Mouse (Mus musculus) gastrocnemius, postnatal 10 days (tissue): ENCODE data around the gene Ntng1. TPM values are rescaled to one million over a fixed set of nuclear protein-coding genes. Genes with fewer than 3 reads are reported as not detected.

Experiments
- DNase-seq: peaks from one replicate; pipeline ENCODE4 v3.0.0; 2021; ENCODE audit warnings: mixed read lengths
- long read RNA-seq, 2 experiments: library from polyadenylated mRNA; stranded (forward); transcript quantifications; one replicate each; pipeline ENCODE4 v2.0.0; 2021
- total RNA-seq, 2 experiments: library from RNA; stranded (reverse); gene quantifications; 2 replicates each; pipeline ENCODE4 v1.2.3; 2021

The Ntng1 gene
- total RNA-seq, result 1 to 10 TPM; 1.1 to 2.1 TPM
- long read RNA-seq, experiment 1, partial matches to known transcripts, result 0 of 1 reads
- long read RNA-seq, experiment 1, other reads (novel, unspliced or antisense), result 1 of 1 reads
- long read RNA-seq, experiment 2, partial matches to known transcripts, result 0 of 1 reads
- long read RNA-seq, experiment 2, other reads (novel, unspliced or antisense), result 1 of 1 reads

DNA sequence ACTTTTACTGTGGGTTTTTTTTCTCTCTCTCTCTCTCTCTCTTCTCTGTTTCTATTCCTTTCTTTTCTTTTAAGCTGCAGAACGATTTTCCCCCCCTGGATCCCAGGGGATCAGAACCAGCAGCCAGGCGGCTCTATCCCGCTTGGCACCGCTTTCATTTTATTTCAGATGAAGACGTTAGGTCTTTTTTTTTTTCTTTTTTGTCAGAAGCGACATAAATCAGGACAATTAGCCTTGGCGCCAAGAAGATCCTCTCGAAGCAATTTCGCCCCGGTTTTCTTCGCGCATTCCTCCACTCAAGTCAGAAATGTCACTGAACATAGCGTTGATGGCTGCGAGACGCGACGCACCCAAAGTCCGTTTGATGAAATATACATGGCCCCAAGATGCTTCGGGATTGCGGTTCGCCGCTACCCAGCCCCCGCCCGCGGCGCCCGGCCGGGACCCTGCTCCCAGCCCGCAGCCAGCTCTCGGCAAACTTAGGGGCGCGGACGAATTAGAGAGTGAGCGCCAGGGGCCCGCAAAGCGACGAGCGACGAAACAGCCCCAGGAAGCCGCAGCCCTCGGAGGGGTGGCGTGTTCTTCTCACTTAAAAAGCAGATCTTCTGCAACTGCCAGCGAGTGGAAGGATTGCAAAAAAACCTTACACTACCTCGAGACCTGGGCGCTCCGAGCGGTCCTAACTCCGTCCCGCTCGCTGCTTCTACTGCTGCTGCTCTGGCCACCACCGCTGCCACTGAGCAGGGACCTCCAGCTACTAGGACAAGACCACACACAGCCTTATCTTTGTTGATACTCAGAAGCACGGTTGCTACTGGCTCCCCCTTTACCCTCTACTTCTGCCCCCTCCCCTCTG, at the start of gene Ntng1:
Gene Ntng1 (minus strand): TSS at position 806 of the 856 bp plus-strand sequence.
- DNase-seq, result peak; percentile 25

DNA sequence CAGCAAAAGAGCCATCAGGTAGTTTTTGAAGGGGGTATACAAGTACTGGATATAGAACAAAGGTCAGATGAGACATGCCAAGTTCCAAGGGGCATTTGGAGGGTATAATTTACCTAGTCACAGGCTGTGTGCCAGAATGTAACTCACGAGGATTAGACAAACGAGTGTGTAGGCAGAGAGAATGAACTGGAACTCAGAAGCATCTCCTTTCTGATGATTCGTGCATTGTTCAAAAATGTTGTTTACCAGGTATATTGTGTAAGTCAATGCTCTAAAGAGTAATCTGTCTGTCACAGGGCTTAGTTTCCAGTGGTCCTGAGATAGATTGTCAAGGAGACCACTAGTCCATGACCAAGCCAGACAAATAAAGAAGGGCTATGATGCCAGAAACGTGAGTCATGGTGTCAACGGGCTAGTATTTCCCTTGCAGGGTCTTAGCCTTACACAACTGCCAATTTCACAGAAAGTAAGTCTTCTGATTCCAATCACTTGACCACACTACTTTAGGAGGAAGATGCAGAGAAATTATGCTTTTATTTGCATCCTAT, 43.7 kb upstream of the Ntng1 start:
- DNase-seq, result no peak

DNA sequence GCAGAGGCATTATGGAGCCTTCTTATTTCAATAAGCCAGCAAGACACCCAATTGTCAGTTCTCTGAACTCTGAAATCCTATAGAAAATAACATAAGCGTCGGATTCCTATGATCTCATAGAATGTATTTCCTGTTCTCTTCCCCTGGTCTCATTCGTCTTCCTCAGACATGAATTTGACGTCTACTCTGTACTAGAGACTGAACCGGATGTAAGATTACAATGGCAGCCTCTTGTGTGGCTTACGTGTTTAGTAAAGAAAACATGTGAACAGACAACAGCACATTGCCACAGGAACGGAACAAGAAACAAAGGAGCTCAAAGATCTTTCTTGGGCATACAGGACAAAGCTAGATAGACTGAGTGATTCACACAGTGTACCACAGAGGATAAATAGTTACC, 5.3 kb upstream of the Ntng1 start:
- no peak for DNase-seq

GRCm38 (mm10) chr3:110144301-110145055, 667 bp upstream of the Ntng1 start:
- DNase-seq, result no peak

GRCm38 (mm10) chr3:110142314-110143205, 1.3 kb downstream of the Ntng1 start:
- peak; percentile 15 for DNase-seq

DNA sequence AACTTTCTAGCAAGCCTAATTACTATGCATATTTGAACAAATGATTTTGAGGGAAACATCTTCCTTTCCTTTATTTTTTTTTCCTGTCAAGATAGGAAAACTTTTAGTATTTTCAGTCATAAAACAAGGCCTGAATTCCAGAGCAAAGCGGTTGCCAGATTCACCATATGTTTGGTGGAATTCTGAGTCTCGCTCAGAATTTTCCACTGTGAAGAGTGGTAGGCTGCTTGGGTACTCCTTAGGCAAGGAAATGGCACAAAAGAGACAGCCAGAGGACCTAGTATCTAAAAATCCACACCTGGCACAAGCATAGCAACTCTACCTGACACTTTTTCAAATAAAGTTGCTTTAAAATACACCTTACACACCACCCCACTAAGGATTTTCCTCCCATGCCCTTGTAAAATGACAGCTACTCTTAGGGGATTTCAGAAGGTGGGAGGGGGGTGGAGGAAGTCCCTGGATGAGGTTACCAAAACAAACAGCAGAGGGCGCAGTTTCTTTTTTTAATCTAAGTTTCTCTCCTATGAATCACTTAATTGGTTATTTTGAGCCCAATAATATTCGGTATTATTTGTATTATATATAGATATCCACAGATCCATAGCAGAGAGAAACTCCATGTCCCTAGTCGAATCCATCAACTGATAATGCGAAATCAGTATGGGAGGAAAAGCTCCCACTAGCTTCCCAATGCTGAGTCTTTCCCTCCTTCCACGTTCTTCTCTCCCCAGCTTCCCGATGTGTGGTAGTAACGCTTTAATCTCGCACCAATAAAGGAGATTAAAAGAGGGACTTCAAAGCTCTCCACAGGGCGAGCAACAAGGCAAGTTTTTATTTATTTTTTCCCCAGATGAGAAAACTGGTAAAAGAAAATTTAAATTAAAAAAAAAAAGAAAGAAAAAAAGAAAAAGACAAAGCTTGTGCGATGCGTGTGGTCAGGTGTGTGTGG, 2.2 kb downstream of the Ntng1 start:
- peak; percentile 45 for DNase-seq

- no peak for DNase-seq
Observed at GRCm38 (mm10) chr3:110136115-110136514, 7.7 kb downstream of the Ntng1 start.

GRCm38 (mm10) chr3:110133150-110133549, 10.7 kb downstream of the Ntng1 start:
- no peak for DNase-seq

- DNase-seq, result no peak
Observed at GRCm38 (mm10) chr3:110132289-110132688, 11.5 kb downstream of the Ntng1 start.

GRCm38 (mm10) chr3:110131043-110131891, 12.5 kb downstream of the Ntng1 start:
- DNase-seq, result no peak

- no peak for DNase-seq
Observed at GRCm38 (mm10) chr3:110129607-110130006, 14.2 kb downstream of the Ntng1 start.

DNA sequence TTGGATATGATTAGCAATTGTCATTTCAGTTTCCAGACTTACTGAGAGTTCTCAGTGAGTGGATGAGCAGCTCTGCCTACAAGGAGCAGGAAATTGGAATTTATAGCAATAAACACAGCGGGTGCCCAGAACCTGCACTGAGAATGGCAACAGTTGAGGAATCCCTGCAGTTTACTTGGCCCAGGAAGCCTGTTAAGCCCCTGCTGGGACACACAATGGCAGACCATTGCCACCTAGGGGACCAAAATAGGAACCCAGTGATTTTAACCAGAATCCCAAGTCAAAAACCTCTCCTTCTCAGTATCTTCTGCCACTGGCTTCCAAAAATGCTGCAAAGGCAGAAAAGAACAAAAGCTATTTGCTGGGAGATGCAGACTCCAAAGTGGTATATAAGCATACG, 37.8 kb downstream of the Ntng1 start:
- DNase-seq, result no peak

GRCm38 (mm10) chr3:110094407-110094806, 49.4 kb downstream of the Ntng1 start:
- DNase-seq, result no peak

- DNase-seq, result no peak
Observed at GRCm38 (mm10) chr3:110094003-110094402, 49.8 kb downstream of the Ntng1 start.

GRCm38 (mm10) chr3:110092521-110092920, 51.3 kb downstream of the Ntng1 start:
- no peak for DNase-seq

DNA sequence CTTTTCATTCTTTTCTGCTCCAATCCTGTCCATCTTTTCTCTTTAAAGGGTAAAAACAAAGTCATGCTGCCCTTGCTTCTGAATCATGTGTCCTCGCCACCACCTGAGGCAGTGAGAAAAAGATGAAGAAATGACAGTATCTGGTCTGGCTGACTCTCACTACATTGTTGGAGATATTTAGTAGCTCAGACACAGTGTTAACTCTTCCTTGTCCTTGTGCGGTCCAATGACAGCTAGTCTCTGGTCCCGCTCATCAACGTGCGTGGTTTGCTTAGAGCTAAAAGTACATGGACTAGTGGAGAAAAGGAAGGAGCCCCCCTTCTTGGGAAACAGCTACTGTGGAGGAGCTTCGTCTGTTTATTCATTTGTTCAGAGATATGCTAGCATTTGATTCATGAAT, 56.6 kb downstream of the Ntng1 start:
- no peak for DNase-seq

- DNase-seq, result no peak
Observed at GRCm38 (mm10) chr3:110085336-110085735, 58.5 kb downstream of the Ntng1 start.

- no peak for DNase-seq
Observed at GRCm38 (mm10) chr3:110064709-110065256, 79.0 kb downstream of the Ntng1 start.

- no peak for DNase-seq
Observed at GRCm38 (mm10) chr3:110055915-110056314, 87.9 kb downstream of the Ntng1 start.
